Mouse (Mus musculus): ENCODE measurements around the gene Anapc11.

Anapc11 gene

DNA sequence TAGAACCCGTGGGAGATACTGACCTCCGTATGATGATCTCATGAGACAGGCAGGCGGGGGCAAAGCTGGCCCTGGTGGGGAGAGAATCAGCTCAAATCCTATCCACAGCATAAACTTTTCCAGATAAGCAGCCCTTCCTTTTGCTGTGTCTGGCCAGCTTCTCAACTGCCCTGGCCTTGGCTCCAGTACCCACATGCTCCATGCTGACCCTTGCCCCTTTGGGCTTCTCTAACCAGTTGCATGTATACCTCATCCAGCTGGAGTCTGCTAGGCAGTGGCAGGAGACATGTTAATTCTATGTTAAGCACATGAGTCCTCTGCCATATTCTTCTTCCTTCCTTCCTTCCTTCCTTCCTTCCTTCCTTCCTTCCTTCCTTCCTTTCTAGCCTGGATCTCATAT, 56.5 kb downstream of the Anapc11 start:
- no peak for DNase-seq (ENCODE audit: low read depth, low spot score)

DNA sequence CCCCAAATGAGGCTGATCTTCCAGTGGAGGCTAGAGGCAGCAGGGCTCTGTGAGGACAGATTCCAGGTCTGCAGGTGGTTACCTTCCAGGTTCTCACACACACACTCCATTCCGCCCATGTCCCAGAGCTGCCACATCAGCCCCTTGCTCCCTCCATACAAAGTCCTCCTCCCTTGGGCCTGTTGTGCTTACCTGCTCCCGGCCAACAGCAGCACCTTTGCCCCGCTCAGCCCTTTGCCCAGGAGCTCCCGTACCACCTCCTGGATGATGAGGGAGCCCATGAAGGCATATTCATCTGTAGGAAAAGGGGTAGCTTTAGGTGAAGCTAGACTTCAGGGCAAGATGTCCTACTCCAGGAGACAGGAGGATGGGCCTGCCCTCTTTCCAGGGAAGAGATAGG, 59.1 kb downstream of the Anapc11 start:
- no peak for DNase-seq (ENCODE audit: low read depth, low spot score)
